Mouse (Mus musculus): ENCODE measurements around the gene Gm37240. TPM values are rescaled to one million over a fixed set of nuclear protein-coding genes. Genes with fewer than 3 reads are reported as not detected.

Gm37240 gene
- polyA plus RNA-seq, 1 experiment from 2014 or later, result 3.3 TPM

DNA sequence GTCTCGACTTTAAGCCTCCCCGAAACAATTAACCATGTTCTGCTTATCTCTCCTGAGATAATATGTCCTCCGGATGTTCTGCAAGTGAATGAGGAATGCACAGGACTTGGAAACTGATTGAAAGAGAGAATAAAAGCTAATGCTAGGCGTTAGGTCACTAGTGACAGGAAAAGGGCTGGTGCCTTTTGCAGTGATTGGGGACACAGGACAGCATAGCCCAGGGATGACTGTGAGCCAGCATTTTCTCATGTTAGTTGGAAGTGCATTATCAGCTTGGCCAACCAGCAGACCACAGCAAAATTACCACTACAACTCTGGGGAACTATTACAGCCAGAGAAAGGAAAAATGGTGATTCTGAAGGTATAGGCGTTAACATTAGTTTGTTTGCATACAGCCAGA is 1163.3 kb downstream of the Gm37240 start:
- WGBS, result 37% methylated on average over 5 of the region's 5 CpGs
- H3K9ac ChIP-seq (ENCODE audit: low read depth, low read length), result no peak overlapping the region
- H3K27me3 ChIP-seq (replicated peaks; ENCODE audit: control insufficient read depth, insufficient read depth, low read length), result no peaks in the 10 kb centered on the region
- H3K9me3 ChIP-seq (ENCODE audit: control insufficient read depth), result no peaks in the 10 kb centered on the region
- H3K27ac ChIP-seq (ENCODE audit: low read depth, low read length), result no peak overlapping the region
- no peaks in the 10 kb centered on the region for H3K36me3 ChIP-seq (ENCODE audit: control insufficient read depth, insufficient read depth)
- H3K4me1 ChIP-seq (replicated peaks; ENCODE audit: control insufficient read depth, insufficient read depth, low read length), result no peaks in the 10 kb centered on the region
- ATAC-seq, result no peak
- H3K4me3 ChIP-seq (ENCODE audit: low read depth, low read length), result no peak overlapping the region
- no peak overlapping the region for H3K4me2 ChIP-seq (replicated peaks; ENCODE audit: low read depth)
- no peak for TF ChIP-seq CTCF (IDR thresholded peaks at IDR 0.05; ENCODE audit: low read depth)

DNA sequence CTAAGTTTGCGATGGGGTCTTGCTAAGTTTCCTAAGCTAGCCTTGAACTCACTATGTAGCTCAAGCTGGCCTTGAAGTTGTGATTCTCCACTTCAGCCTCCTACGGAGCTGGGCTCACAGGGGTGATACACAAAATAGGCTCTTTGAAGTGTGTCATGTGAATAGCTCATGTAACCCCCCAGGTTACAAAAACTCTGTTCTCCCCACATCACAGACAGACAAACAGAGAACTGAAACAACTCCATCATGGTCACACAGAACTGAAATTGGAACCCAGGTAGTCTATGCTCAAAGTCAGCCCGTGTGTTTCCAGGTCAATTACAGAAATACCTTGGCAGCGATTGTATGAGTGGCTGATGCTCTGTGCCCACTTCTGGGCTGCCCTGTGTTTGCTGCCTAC is 1164.6 kb downstream of the Gm37240 start:
- no peak for TF ChIP-seq CTCF (IDR thresholded peaks at IDR 0.05; ENCODE audit: low read depth)
- H3K4me1 ChIP-seq (replicated peaks; ENCODE audit: control insufficient read depth, insufficient read depth, low read length), result no peaks in the 10 kb centered on the region
- no peak for ATAC-seq
- H3K27ac ChIP-seq (ENCODE audit: low read depth, low read length), result no peak overlapping the region
- H3K27me3 ChIP-seq (replicated peaks; ENCODE audit: control insufficient read depth, insufficient read depth, low read length), result no peaks in the 10 kb centered on the region
- H3K4me2 ChIP-seq (replicated peaks; ENCODE audit: low read depth), result no peak overlapping the region
- WGBS, result 89% methylated on average over 4 of the region's 4 CpGs
- no peak overlapping the region for H3K4me3 ChIP-seq (ENCODE audit: low read depth, low read length)
- no peaks in the 10 kb centered on the region for H3K9me3 ChIP-seq (ENCODE audit: control insufficient read depth)
- H3K9ac ChIP-seq (ENCODE audit: low read depth, low read length), result no peak overlapping the region
- no peaks in the 10 kb centered on the region for H3K36me3 ChIP-seq (ENCODE audit: control insufficient read depth, insufficient read depth)

DNA sequence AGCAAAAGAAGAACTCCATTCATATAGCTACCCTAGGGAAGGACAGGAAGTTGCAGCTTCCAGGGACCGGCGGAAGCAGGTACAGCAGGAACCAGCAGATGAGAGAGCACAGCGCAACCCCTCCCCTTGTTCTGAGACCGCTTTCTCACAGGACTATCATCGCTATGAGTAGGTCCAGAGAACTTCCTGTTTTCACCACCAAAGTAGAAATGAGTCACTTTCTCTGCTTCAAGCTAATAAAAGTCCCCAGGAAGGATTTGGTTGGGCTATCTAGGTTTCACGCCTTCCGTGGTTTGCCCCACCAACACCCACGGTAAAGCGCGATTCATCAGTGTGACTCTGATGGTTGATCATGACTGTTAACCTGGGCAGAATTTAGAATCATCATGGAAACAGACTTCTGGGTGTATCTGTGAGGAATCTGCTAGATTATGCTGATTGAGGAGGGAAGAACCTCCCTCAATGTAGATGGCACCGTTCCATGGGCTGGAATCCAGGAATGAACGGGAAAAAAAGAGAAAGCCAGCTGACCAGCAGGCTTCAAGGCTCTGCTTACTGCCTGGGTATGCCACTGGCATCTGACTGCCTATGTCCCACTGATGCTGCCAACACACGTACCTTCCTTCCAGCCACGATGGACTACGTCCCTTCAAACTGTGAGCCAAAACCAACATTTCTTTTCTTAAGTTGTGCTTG is 1172.1 kb downstream of the Gm37240 start:
- WGBS, result 88% methylated on average over 15 of the region's 15 CpGs
- Histone ChIP-seq H3K27me3 (replicated peaks; ENCODE audit: control insufficient read depth, insufficient read depth, low read length) (no peaks in the 10 kb centered on the region), H3K9me3 (ENCODE audit: control insufficient read depth) (0 out of 2 replicates have a peak, but pooled peaks cover 4% of the 10 kb centered on the region), H3K36me3 (ENCODE audit: control insufficient read depth, insufficient read depth) (no peaks in the 10 kb centered on the region), H3K4me3 (ENCODE audit: low read depth, low read length) (no peak overlapping the region), H3K4me1 (replicated peaks; ENCODE audit: control insufficient read depth, insufficient read depth, low read length) (no peaks in the 10 kb centered on the region), H3K9ac (ENCODE audit: low read depth, low read length) (no peak overlapping the region), H3K4me2 (replicated peaks; ENCODE audit: low read depth) (no peak overlapping the region), H3K27ac (ENCODE audit: low read depth, low read length) (no peak overlapping the region)
- no peak for TF ChIP-seq CTCF (IDR thresholded peaks at IDR 0.05; ENCODE audit: low read depth)
- ATAC-seq, result no peak

DNA sequence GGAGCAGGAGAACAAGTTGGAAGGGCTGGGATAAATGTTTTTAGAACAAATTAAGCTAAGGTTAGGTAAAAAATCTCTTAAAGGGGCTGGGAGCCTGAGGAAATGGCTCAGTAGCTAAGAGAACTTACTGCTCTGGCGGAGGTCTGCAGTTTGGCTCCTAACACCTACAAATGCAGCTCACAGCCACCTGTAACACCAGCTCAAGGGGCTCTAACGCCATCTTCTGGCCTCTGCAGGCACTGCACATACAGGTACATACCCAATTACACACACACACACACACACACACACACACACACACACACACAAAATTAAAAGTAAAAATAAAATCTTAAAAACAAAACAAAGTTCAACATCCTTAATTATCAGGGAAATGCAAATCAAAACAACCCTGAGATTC is 1174.4 kb downstream of the Gm37240 start:
- Histone ChIP-seq H3K4me1 (replicated peaks; ENCODE audit: control insufficient read depth, insufficient read depth, low read length) (no peaks in the 10 kb centered on the region), H3K27me3 (replicated peaks; ENCODE audit: control insufficient read depth, insufficient read depth, low read length) (no peaks in the 10 kb centered on the region), H3K9me3 (ENCODE audit: control insufficient read depth) (0 out of 2 replicates have a peak, but pooled peaks cover 4% of the 10 kb centered on the region), H3K4me3 (ENCODE audit: low read depth, low read length) (no peak overlapping the region), H3K36me3 (ENCODE audit: control insufficient read depth, insufficient read depth) (no peaks in the 10 kb centered on the region), H3K27ac (ENCODE audit: low read depth, low read length) (no peak overlapping the region), H3K9ac (ENCODE audit: low read depth, low read length) (no peak overlapping the region), H3K4me2 (replicated peaks; ENCODE audit: low read depth) (no peak overlapping the region)
- WGBS, result 46% methylated on average over 2 of the region's 2 CpGs
- ATAC-seq, result no peak
- TF ChIP-seq CTCF (IDR thresholded peaks at IDR 0.05; ENCODE audit: low read depth), result no peak

DNA sequence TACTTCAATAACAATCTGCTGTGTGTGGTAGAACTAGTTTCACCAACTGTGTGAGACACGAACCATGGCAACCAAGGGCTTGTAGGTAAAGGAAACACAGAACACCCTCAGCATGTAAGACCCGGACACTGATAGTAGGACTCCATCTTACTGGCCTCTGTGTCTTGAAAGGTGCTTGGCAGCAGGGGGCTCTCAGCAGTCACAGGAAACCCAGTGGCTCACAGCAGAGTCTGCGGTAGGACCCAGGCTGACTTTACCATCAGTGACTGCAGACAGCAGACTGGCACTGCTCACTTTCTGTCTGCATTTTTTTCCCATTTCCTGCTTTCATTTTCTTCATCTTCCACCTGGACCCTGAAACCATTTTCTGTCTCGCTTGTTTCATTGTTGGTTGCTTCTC is 1176.6 kb downstream of the Gm37240 start:
- ATAC-seq, result no peak
- 0 out of 2 replicates have a peak, but pooled peaks cover 4% of the 10 kb centered on the region for H3K9me3 ChIP-seq (ENCODE audit: control insufficient read depth)
- H3K36me3 ChIP-seq (ENCODE audit: control insufficient read depth, insufficient read depth), result no peaks in the 10 kb centered on the region
- 78% methylated on average over 4 of the region's 4 CpGs for WGBS
- no peak overlapping the region for H3K9ac ChIP-seq (ENCODE audit: low read depth, low read length)
- no peaks in the 10 kb centered on the region for H3K27me3 ChIP-seq (replicated peaks; ENCODE audit: control insufficient read depth, insufficient read depth, low read length)
- H3K4me2 ChIP-seq (replicated peaks; ENCODE audit: low read depth), result no peak overlapping the region
- H3K27ac ChIP-seq (ENCODE audit: low read depth, low read length), result no peak overlapping the region
- no peak for TF ChIP-seq CTCF (IDR thresholded peaks at IDR 0.05; ENCODE audit: low read depth)
- H3K4me1 ChIP-seq (replicated peaks; ENCODE audit: control insufficient read depth, insufficient read depth, low read length), result no peaks in the 10 kb centered on the region
- H3K4me3 ChIP-seq (ENCODE audit: low read depth, low read length), result no peak overlapping the region

DNA sequence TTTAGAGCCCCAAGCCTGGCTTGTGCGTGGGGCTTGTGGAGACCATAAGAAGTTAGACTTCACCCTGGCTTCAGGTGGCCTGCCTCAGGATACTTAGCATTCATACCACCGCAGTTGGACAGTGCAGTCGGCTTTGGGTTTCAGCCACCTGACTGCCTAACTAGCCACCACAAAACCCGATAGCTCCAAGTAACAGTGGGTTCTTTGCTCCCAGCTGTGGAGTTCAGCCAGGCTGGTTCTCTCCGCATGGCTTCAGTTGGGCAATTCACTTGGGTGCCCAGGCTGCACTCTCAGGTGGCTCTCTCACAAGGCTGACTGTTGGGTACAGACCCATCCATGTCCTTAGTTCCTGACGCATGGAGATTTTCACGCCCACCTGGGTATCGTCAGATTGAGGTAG is 1177.4 kb downstream of the Gm37240 start:
- no peak overlapping the region for H3K9ac ChIP-seq (ENCODE audit: low read depth, low read length)
- H3K27me3 ChIP-seq (replicated peaks; ENCODE audit: control insufficient read depth, insufficient read depth, low read length), result no peaks in the 10 kb centered on the region
- no peak overlapping the region for H3K4me2 ChIP-seq (replicated peaks; ENCODE audit: low read depth)
- no peak overlapping the region for H3K27ac ChIP-seq (ENCODE audit: low read depth, low read length)
- WGBS, result 92% methylated on average over 8 of the region's 8 CpGs
- TF ChIP-seq CTCF (IDR thresholded peaks at IDR 0.05; ENCODE audit: low read depth), result no peak
- H3K4me1 ChIP-seq (replicated peaks; ENCODE audit: control insufficient read depth, insufficient read depth, low read length), result no peaks in the 10 kb centered on the region
- H3K4me3 ChIP-seq (ENCODE audit: low read depth, low read length), result no peak overlapping the region
- H3K9me3 ChIP-seq (ENCODE audit: control insufficient read depth), result no peaks in the 10 kb centered on the region
- H3K36me3 ChIP-seq (ENCODE audit: control insufficient read depth, insufficient read depth), result no peaks in the 10 kb centered on the region
- no peak for ATAC-seq

Measured in intestine, postnatal 0 days (tissue).